Mouse (Mus musculus) lung, adult 2 months (tissue): Measurements from ENCODE around the gene Nop14.

Source experiments
- CTCF ChIP-seq: fragments of 200-500 bp; IDR thresholded peaks from 2 replicates; pipeline ENCODE4 v1.5.1; 2011; ENCODE audit warnings: mild to moderate bottlenecking, low read length, control low read depth; ENCODE audit not compliant: insufficient read depth
- POLR2A ChIP-seq: fragments of 200-500 bp; IDR thresholded peaks from 2 replicates; pipeline ENCODE4 v1.6.1; 2011; ENCODE audit warnings: low read depth, mild to moderate bottlenecking, control low read depth, low read length, borderline replicate concordance; ENCODE audit errors: extremely low read depth

GRCm38 (mm10) chr5:34670280-34670679 lies 10.3 kb upstream of the Nop14 start:
- no peak for TF ChIP-seq POLR2A
- TF ChIP-seq CTCF: no peak
